Mouse (Mus musculus) intestine, embryonic 14.5 days (tissue): Measurements from ENCODE around the gene Numa1. TPM values are rescaled to one million over a fixed set of nuclear protein-coding genes. Genes with fewer than 3 reads are reported as not detected.

Experiments used
- ATAC-seq: fragments of 200-750 bp; cut with Nextera tagmentation; replicated peaks from 2 replicates; pipeline ENCODE4 v1.8.0; 2017; ENCODE audit warnings: low read depth, moderate number of reproducible peaks, moderate TSS enrichment, moderate library complexity; ENCODE audit not compliant: low FRiP score, low TSS enrichment
- DNase-seq: peaks from one replicate; pipeline ENCODE4 v3.0.0-alpha.2; 2018; ENCODE audit warnings: low spot score
- H3K27ac ChIP-seq: fragments of 300-500 bp; sonication (generic); 2 replicates; pipeline ENCODE4 v1.5.1; 2014; ENCODE audit warnings: low read depth, mild to moderate bottlenecking, control low read depth
- H3K27me3 ChIP-seq: fragments of 300-500 bp; sonication (generic); replicated peaks from 2 replicates; pipeline ENCODE4 v1.6.1; 2014; ENCODE audit warnings: low read length, control low read depth; ENCODE audit not compliant: control insufficient read depth, insufficient read depth
- H3K36me3 ChIP-seq: fragments of 300-500 bp; sonication (generic); 2 replicates; pipeline ENCODE4 v1.6.1; 2014; ENCODE audit warnings: low read length, control low read depth; ENCODE audit not compliant: control insufficient read depth, insufficient read depth
- H3K4me1 ChIP-seq: fragments of 300-500 bp; sonication (generic); replicated peaks from 2 replicates; pipeline ENCODE4 v1.6.1; 2014; ENCODE audit warnings: low read length, control low read depth, mixed read lengths; ENCODE audit not compliant: control insufficient read depth, insufficient read depth
- H3K4me2 ChIP-seq: fragments of 300-500 bp; sonication (generic); 2 replicates; pipeline ENCODE4 v1.6.1; 2014; ENCODE audit warnings: low read length
- H3K4me3 ChIP-seq: fragments of 300-500 bp; sonication (generic); 2 replicates; pipeline ENCODE4 v1.5.1; 2014; ENCODE audit warnings: low read depth, low read length, control low read depth, mixed read lengths
- H3K9ac ChIP-seq: fragments of 300-500 bp; sonication (generic); 2 replicates; pipeline ENCODE4 v1.6.1; 2014; ENCODE audit warnings: mild to moderate bottlenecking, low read length
- H3K9me3 ChIP-seq: fragments of 300-500 bp; sonication (generic); 2 replicates; pipeline ENCODE4 v1.6.1; 2016; ENCODE audit warnings: low read length, control low read depth; ENCODE audit not compliant: control insufficient read depth
- WGBS: fragments of 180-500 bp; shearing (Covaris S2); extraction: QIAGEN DNeasy Blood & Tissue Kit; methylation state at CpG from one replicate; pipeline ENCODE4 v1.1.7; 2014; 5-methylcytosine and 5-hydroxymethylcytosine counted together
- polyA plus RNA-seq: library from polyadenylated mRNA; unstranded; fragments of >200 nt; fragmentation: Nextera tagmentation; extraction: Ambion mirVana; gene quantifications from 2 replicates; pipeline ENCODE4 v1.2.1, GENCODE M21; 2014

The Numa1 gene
- 99.6 and 101 TPM in 2 replicates for polyA plus RNA-seq

DNA sequence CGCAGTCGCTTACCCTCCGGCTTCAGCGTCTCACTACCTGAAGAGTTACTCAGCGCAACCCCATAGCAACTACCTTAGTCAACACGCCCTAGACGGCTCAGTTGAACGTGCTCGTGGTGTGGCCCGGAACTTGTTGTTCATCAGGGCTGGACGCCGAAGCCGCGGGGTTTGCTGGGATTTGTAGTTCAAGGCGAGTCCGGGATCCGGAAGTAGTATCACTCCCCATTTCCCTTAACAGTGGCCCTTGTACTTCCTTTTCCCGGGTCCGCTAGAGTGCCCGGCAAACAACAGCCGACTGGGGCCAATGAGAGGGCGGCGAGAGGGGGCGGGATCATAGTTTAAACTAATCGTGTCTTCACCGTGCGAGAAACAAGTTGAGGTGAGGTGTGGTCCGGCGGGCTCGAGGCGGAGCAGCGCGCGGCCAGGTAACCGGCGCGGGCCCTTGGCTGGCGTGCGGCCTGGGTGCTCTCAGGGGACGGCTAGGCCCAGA, at the start of gene Numa1, which contains the start of gene Lrrc51:
Gene Numa1 (plus strand): TSS at position 361 of the 490 bp plus-strand sequence.
Gene Lrrc51 (minus strand): TSS at position 145 of the 490 bp plus-strand sequence.
- peak within 1 kb of the TSS; percentile 79 for H3K4me2 ChIP-seq
- peak within 1 kb of the TSS; percentile 82 for H3K27ac ChIP-seq
- peaks cover 7% of the 10 kb centered on the region; the same call in 1 of the 2 replicates for H3K4me1 ChIP-seq
- ATAC-seq: peak; percentile 96
- H3K27me3 ChIP-seq: no peaks in the 10 kb centered on the region
- no peaks in the 10 kb centered on the region for H3K9me3 ChIP-seq
- peak within 1 kb of the TSS; percentile 70 for H3K9ac ChIP-seq
- H3K36me3 ChIP-seq: no peaks in the 10 kb centered on the region
- peak; percentile 96 for DNase-seq
- WGBS: under 1% methylated on average over 40 of the region's 40 CpGs
- peak within 1 kb of the TSS; percentile 88 for H3K4me3 ChIP-seq

DNA sequence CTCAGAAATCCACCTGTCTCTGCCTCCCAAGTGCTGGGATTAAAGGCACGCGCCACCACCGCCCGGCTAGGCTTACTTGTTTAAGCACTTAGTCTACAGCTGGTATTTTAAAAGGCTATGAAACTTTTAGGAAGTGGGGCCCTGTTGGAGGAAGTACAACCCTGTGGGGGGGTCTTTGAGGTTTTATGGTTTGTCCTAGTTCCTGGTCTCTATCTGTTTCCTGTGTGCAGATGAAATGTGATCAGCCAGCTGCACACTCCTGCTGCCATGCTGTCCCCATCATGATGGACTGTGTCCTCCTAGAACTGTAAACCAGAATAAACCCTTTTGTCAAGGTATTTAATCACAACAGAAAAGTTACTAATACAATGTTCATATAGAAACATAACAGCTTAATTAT, 49.8 kb upstream of the Numa1 start:
- Histone ChIP-seq H3K36me3 (no peaks in the 10 kb centered on the region), H3K9me3 (no peaks in the 10 kb centered on the region), H3K27ac (no peak overlapping the region), H3K9ac (no peak overlapping the region), H3K27me3 (no peaks in the 10 kb centered on the region), H3K4me3 (no peak overlapping the region), H3K4me1 (no peaks in the 10 kb centered on the region), H3K4me2 (no peak overlapping the region)
- DNase-seq (no peak), ATAC-seq (no peak)
- WGBS: 94% methylated on average over 4 of the region's 4 CpGs

DNA sequence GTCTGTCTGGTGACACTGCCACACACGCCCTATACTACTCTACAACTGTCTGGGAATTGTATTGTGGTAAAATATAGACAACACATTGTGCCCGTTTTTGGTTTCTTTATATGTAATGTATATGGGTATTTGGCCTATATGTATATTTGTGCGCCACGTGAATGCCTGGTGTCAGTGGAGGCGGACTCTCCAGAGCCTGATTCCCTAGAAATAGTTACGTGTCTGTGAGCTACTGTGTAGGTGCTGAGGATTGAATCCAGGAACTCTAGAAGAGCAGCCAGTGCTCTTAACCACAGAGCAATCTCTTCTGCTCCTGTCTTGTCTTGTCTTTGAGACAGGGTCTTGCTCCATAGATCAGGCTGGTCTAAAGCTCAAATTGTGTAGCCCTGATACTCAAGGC, 47.6 kb upstream of the Numa1 start:
- Histone ChIP-seq H3K36me3 (no peaks in the 10 kb centered on the region), H3K4me2 (no peak overlapping the region), H3K9me3 (no peaks in the 10 kb centered on the region), H3K9ac (no peak overlapping the region), H3K4me3 (no peak overlapping the region), H3K27ac (no peak overlapping the region), H3K27me3 (no peaks in the 10 kb centered on the region), H3K4me1 (no peaks in the 10 kb centered on the region)
- WGBS: 82% methylated on average over 6 of the region's 6 CpGs
- DNase-seq (no peak), ATAC-seq (no peak)

DNA sequence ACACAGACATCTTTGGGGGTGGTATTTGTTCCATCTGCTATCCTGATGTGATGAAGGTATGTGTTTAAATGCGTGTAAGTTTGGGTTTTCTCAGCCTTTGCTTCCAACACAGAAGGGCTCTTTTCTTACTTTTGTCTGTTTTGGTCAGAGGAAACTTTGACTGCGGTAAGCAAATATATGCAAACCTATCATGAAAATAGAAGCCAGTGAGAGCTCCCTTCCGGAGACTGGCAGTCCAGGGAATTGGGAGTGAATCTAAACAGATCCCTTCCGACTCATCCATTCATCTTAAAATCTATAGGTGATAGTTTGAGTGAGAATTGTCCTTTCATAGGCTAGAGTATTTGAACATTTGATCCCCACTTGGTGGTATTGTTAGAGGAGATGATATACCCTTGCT, 45.5 kb upstream of the Numa1 start:
- Histone ChIP-seq H3K27me3 (no peaks in the 10 kb centered on the region), H3K27ac (no peak overlapping the region), H3K36me3 (no peaks in the 10 kb centered on the region), H3K9ac (no peak overlapping the region), H3K9me3 (no peaks in the 10 kb centered on the region), H3K4me2 (no peak overlapping the region), H3K4me1 (no peaks in the 10 kb centered on the region), H3K4me3 (no peak overlapping the region)
- ATAC-seq: no peak
- no peak for DNase-seq
- WGBS: 83% methylated on average over 4 of the region's 4 CpGs

DNA sequence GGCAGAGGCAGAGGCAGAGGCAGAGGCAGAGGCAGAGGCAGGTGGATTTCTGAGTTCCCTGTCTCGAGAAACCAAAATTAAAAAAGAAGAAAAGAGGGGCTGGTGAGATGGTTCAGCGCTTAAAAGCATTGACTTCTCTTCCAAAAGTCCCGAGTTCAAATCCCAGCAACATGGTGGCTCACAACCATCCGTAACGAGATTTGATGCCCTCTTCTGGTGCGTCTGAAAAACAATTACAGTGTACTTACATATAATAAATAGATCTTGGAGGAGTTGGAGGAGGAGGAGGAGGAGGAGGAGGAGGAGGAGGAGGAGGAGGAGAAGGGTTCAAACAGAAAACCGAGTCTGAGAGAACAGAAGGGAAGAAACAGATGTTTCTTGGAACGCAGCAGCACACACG, 38.2 kb upstream of the Numa1 start:
- no peaks in the 10 kb centered on the region for H3K9me3 ChIP-seq
- peak overlapping the region; percentile 74 for H3K4me3 ChIP-seq
- H3K4me2 ChIP-seq: peak overlapping the region; percentile 58
- peak overlapping the region; percentile 56 for H3K9ac ChIP-seq
- no peaks in the 10 kb centered on the region for H3K27me3 ChIP-seq
- DNase-seq: no peak
- H3K27ac ChIP-seq: no peak overlapping the region; the same call in 1 of the 2 replicates
- ATAC-seq: no peak; the same call in 1 of the 2 replicates
- H3K36me3 ChIP-seq: 0 out of 2 replicates have a peak, but pooled peaks cover 6% of the 10 kb centered on the region
- WGBS: 34% methylated on average over 9 of the region's 9 CpGs
- H3K4me1 ChIP-seq: peaks cover 5% of the 10 kb centered on the region; the same call in 1 of the 2 replicates

DNA sequence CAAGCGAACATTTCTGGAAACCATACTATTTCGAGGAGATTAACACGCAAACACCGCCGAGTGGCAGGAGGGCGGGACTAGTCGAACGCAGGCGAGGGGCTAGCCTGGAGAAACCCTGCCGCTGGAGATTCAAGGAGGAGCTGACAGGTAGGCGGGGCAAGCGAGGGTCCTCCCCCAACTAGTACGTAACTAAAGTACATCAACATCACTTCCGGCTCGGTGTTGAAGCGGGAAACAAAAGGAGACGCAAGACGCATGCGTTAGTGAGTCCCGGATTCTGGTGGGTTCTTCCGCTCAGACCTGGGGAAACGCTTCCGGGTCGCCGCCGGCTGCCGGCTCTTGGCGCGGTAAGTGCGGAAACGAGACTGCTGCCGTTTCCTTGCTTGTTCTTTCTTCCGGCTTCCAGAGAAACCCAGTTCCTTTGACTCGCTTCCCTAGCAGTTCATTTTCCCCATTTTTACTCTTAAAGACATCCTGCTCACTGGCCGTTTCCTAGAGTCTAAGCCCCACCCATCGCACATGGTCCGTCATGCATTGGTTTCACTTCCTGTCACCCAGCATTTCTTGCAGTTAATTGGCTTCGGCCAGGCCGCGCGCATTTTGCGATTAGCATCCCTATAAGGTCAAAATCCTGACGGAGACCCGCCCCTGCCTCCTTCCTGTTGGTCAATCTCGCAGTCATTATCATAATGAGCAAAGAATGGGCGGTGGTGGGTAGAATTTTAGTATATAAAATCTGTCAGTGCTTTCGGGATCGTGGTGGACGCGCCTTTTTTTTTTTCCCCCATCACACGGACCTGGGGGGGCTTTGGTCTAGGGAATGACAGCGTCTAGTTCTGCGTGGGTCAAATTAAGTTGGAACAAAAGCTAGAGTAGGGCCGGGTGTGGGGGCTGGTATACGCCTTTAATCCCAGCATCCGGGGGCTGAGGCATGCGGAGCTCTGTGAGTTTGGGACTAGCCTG, 37.5 kb upstream of the Numa1 start:
- DNase-seq (peak; percentile 97), ATAC-seq (peak; percentile 98)
- no peaks in the 10 kb centered on the region for H3K9me3 ChIP-seq
- 0 out of 2 replicates have a peak, but pooled peaks cover 6% of the 10 kb centered on the region for H3K36me3 ChIP-seq
- H3K4me1 ChIP-seq: peaks cover 5% of the 10 kb centered on the region; the same call in 1 of the 2 replicates
- H3K4me3 ChIP-seq: peak overlapping the region; percentile 74
- peak overlapping the region; percentile 60 for H3K9ac ChIP-seq
- H3K27ac ChIP-seq: peak overlapping the region; percentile 93
- H3K4me2 ChIP-seq: peak overlapping the region; percentile 58
- WGBS: under 1% methylated on average over 57 of the region's 57 CpGs
- H3K27me3 ChIP-seq: no peaks in the 10 kb centered on the region

DNA sequence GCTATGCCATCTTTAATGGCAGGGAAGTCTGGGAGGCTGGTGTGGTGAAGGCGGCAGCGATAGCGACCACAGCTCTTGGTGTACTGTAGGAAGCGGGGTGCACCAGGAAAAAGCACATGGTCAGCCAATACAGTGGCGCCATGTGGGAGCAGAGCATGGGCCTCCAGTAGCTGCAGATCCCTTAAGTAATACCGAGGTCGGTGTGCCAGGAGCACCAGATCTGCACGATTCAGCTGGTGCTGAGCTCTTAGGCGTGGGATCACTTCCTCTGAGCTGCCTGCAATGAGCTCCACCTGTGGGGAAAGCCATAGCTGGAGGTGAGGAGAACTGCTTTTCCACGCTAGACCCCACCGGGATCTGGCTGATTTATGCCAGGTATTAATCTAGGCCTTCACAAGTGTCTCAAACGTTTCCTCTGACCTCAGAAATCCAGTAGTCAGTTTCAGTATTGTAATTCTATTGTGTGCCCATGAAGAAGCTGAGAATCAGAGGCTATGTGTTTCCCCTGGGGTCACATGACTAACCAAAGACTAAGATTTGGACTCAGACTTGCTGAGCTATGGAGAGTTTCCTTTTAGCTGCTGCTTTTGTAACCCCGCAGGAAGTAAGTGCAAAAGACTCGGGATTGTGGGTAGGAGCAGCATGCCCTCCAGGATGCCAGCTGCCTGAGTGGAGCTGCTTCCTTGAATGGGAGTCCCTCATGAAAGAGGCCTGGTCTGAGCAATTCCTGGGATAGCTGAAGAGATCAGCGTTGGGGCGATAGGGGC, 33.4 kb upstream of the Numa1 start:
- Histone ChIP-seq H3K4me1 (peaks cover 11% of the 10 kb centered on the region), H3K9me3 (no peaks in the 10 kb centered on the region), H3K9ac (no peak overlapping the region), H3K4me2 (no peak overlapping the region), H3K27ac (no peak overlapping the region), H3K36me3 (0 out of 2 replicates have a peak, but pooled peaks cover 6% of the 10 kb centered on the region), H3K4me3 (no peak overlapping the region), H3K27me3 (no peaks in the 10 kb centered on the region)
- WGBS: 91% methylated on average over 16 of the region's 16 CpGs
- DNase-seq (no peak), ATAC-seq (no peak)

DNA sequence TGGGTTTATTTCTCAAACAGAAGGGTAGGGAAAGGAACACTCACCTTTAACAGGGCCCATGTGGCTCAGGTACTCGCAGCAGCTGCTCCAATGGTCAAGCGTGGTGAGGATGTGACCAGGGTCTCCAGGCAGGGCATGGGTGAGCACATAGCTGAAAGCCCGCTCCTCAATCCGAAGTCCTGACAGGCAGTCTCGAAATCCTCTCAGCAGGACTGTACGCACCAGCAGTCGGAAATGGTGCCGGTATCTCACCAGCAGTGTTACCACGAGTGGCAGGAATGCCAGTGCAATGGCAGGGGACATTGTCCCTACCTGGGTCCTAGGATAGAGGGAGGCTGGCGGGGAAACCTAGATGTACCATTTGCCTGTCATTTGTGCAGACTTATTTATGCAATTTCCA, 31.9 kb upstream of the Numa1 start:
- H3K4me2 ChIP-seq: no peak overlapping the region
- peaks cover 17% of the 10 kb centered on the region for H3K4me1 ChIP-seq
- ATAC-seq (no peak), DNase-seq (no peak)
- 0 out of 2 replicates have a peak, but pooled peaks cover 6% of the 10 kb centered on the region for H3K36me3 ChIP-seq
- no peak overlapping the region for H3K9ac ChIP-seq
- no peak overlapping the region for H3K27ac ChIP-seq
- H3K9me3 ChIP-seq: no peaks in the 10 kb centered on the region
- WGBS: 92% methylated on average over 10 of the region's 10 CpGs
- no peaks in the 10 kb centered on the region for H3K27me3 ChIP-seq
- H3K4me3 ChIP-seq: no peak overlapping the region
